Mouse (Mus musculus) stomach, embryonic 16.5 days (tissue): Measurements from ENCODE around the gene Gng12. TPM values are rescaled to one million over a fixed set of nuclear protein-coding genes. Genes with fewer than 3 reads are reported as not detected.

ENCODE experiments used
- polyA plus RNA-seq: library from polyadenylated mRNA; unstranded; fragments of >200 nt; fragmentation: Nextera tagmentation; extraction: Ambion mirVana; gene quantifications from 2 replicates; pipeline ENCODE4 v1.2.1, GENCODE M21; 2015

The Gng12 gene
- polyA plus RNA-seq, 1 experiment from 2014 or later, result 132 TPM

Other genes with a start within 250 kb of the Gng12 start
- gene Vmn1r35, start 210.5 kb upstream of the Gng12 start, polyA plus RNA-seq, result not detected in 2 replicates
- not detected in 2 replicates for gene Vmn1r36, start 177.2 kb upstream of the Gng12 start, polyA plus RNA-seq
- gene Vmn1r37, start 167.0 kb upstream of the Gng12 start, polyA plus RNA-seq, result not detected in 2 replicates
- not detected in 2 replicates for gene Vmn1r38, start 113.8 kb upstream of the Gng12 start, polyA plus RNA-seq
- gene Vmn1r39, start 85.8 kb upstream of the Gng12 start, polyA plus RNA-seq, result not detected in 2 replicates
- gene Gadd45a, start 141.1 kb downstream of the Gng12 start, polyA plus RNA-seq, result 18.1 and 18.3 TPM in 2 replicates